Comparison of ENCODE assay signal across 8 mouse cellular contexts in genomic region chr12:21417100-21418070, GRCm38 (mm10). TPM values are rescaled to one million over a fixed set of nuclear protein-coding genes. Genes with fewer than 3 reads are reported as not detected.
DNase-seq lines count a peak whose midpoint lies in the region; ATAC-seq lines count a peak whose summit lies in the region.

Gene Ywhaq (minus strand): TSS chr12:21417637.

- peak within 1 kb of the TSS; percentile 100 for H3K27ac ChIP-seq in hindbrain, embryonic 15.5 days (replicated peaks)

- H3K4me3 ChIP-seq in hindbrain, embryonic 15.5 days, result peak within 1 kb of the TSS; percentile 94

- WGBS in hindbrain, embryonic 15.5 days, result under 1% methylated on average over 102 of the region's 103 CpGs

- peak within 1 kb of the TSS; percentile 83 for H3K4me2 ChIP-seq in hindbrain, embryonic 15.5 days

- ATAC-seq in hindbrain, embryonic 15.5 days (ENCODE audit: low FRiP score, low read depth), result peak; percentile 99

- DNase-seq in T-cell, adult 2 months (ENCODE audit: low spot score), result peak; percentile 89
- peak; percentile 97 for DNase-seq in cerebellum, postnatal 36 days
- DNase-seq in frontal cortex, postnatal 36 days (ENCODE audit: low spot score in 2 of 2), result peak; percentile 96 to 98
- DNase-seq in left cerebral cortex, adult 11 months (ENCODE audit: low spot score), result peak; percentile 98
- peak; percentile 97 to 98 for DNase-seq in lung, postnatal 4 days
- DNase-seq in retina, postnatal 7 days (ENCODE audit: low read depth, low spot score), result peak; percentile 97
- DNase-seq in urinary bladder, adult 2 months (ENCODE audit: low spot score), result peak; percentile 89

- H3K9me3 ChIP-seq in hindbrain, embryonic 15.5 days, result no peaks in the 10 kb centered on the region

- H3K9ac ChIP-seq in hindbrain, embryonic 15.5 days, result peak within 1 kb of the TSS; percentile 100

- H3K4me1 ChIP-seq in hindbrain, embryonic 15.5 days (replicated peaks), result peaks cover 31% of the 10 kb centered on the region

- H3K27me3 ChIP-seq in hindbrain, embryonic 15.5 days, result no peaks in the 10 kb centered on the region

- peaks cover 12% of the 10 kb centered on the region for H3K36me3 ChIP-seq in hindbrain, embryonic 15.5 days

RNA-seq across cellular contexts. Expression of gene Ywhaq, which starts in this region (rescaled TPM):
- 1,073 and 1,087 TPM in 2 replicates for polyA plus RNA-seq in hindbrain, embryonic 15.5 days (2015; fragmentation: Nextera tagmentation; extraction: Ambion mirVana)
- polyA plus RNA-seq in urinary bladder, adult 2 months (2012; rRNA removed), result 195 and 205 TPM in 2 replicates

Comparison
In these comparisons a context has a peak if more than half of its experiments do, and no peak if none do; other contexts are left out.
1. Peak in every context shown above with its lines: DNase-seq, ATAC-seq, H3K4me3 ChIP-seq and H3K27ac ChIP-seq.